Mouse (Mus musculus): ENCODE measurements around the gene Tmprss11b. TPM values are rescaled to one million over a fixed set of nuclear protein-coding genes. Genes with fewer than 3 reads are reported as not detected.

Tmprss11b gene
- polyA plus RNA-seq, 1 experiment from 2014 or later, result 0.59 TPM

DNA sequence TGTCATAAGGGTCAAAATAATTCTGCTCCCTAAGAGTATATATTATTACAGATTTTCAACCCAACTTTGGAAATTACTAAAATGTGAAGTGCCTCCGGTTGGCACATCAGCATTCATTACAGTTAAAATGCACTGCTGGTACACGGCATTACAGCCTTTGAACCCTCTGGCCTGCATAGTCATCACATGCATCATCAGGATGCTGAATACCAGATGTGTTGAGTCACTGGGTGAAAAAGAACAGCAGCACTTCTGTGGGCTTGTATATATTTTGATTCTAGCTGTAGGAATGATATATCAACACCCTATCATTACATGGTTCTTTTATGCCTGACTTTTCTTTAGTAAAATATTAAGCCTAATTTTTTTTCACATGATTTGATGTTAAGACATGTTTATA lies 45.5 kb downstream of the Tmprss11b start:
- no peaks in the 10 kb centered on the region for H3K36me3 ChIP-seq (ENCODE audit: control insufficient read depth, insufficient read depth, low read length)
- 61% methylated on average over 2 of the region's 2 CpGs for WGBS
- no peaks in the 10 kb centered on the region for H3K9me3 ChIP-seq (ENCODE audit: control insufficient read depth, low read depth, low read length)
- H3K4me3 ChIP-seq (ENCODE audit: low read depth, low read length), result no peak overlapping the region
- ATAC-seq (ENCODE audit: insufficient number of reproducible peaks, insufficient read depth, low FRiP score, low read depth), result no peak
- no peak overlapping the region for H3K4me2 ChIP-seq (replicated peaks; ENCODE audit: low read depth, low read length)
- H3K4me1 ChIP-seq (ENCODE audit: control insufficient read depth, insufficient read depth, low read length), result no peaks in the 10 kb centered on the region
- H3K27ac ChIP-seq (ENCODE audit: low read length), result no peak overlapping the region
- H3K27me3 ChIP-seq (ENCODE audit: control insufficient read depth, insufficient read depth, low read length), result no peaks in the 10 kb centered on the region
- no peak overlapping the region for H3K9ac ChIP-seq (replicated peaks; ENCODE audit: low read depth, low read length)

DNA sequence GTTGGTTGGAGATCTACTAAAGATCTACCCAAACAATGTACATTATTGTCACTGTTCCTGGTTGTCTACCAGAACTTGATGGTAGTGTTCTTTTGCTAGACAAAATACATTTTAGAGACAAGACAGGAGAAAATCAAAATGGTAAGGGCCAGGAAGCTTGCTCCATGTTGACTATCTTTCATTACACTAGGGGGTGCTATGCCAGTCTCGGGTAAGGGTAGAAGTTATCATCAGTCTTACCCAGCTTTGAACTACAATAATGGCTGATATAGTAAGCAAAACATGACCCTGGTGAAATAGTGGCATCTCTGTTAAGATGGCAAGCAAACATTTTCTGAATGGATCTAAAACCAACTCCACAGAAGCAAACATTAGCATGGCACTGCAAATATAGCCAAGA lies 54.4 kb downstream of the Tmprss11b start:
- Histone ChIP-seq H3K9me3 (ENCODE audit: control insufficient read depth, low read depth, low read length) (no peaks in the 10 kb centered on the region), H3K9ac (replicated peaks; ENCODE audit: low read depth, low read length) (no peak overlapping the region), H3K36me3 (ENCODE audit: control insufficient read depth, insufficient read depth, low read length) (no peaks in the 10 kb centered on the region), H3K4me1 (ENCODE audit: control insufficient read depth, insufficient read depth, low read length) (no peaks in the 10 kb centered on the region), H3K27me3 (ENCODE audit: control insufficient read depth, insufficient read depth, low read length) (no peaks in the 10 kb centered on the region), H3K27ac (ENCODE audit: low read length) (no peak overlapping the region), H3K4me2 (replicated peaks; ENCODE audit: low read depth, low read length) (no peak overlapping the region), H3K4me3 (ENCODE audit: low read depth, low read length) (no peak overlapping the region)
- no peak for ATAC-seq (ENCODE audit: insufficient number of reproducible peaks, insufficient read depth, low FRiP score, low read depth)
- WGBS, result 73% methylated on average over 1 of the region's 1 CpGs

Other genes with a start within 250 kb of the Tmprss11b start
- gene Tmprss11a, start 207.4 kb downstream of the Tmprss11b start, polyA plus RNA-seq (2014; fragmentation: Nextera tagmentation; extraction: Ambion mirVana), result 0.73 and 1.1 TPM in 2 replicates
- 0.26 and 0.64 TPM in 2 replicates for gene Tmprss11g, start 157.8 kb downstream of the Tmprss11b start, polyA plus RNA-seq (2014; fragmentation: Nextera tagmentation; extraction: Ambion mirVana)
- 0.06 TPM in 1 of 2 replicates, not detected in the other for gene Tmprss11f, start 43.9 kb downstream of the Tmprss11b start, polyA plus RNA-seq (2014; fragmentation: Nextera tagmentation; extraction: Ambion mirVana)
- gene Tmprss11e, start 69.5 kb upstream of the Tmprss11b start, polyA plus RNA-seq (2014; fragmentation: Nextera tagmentation; extraction: Ambion mirVana), result not detected in 2 replicates
- gene Ythdc1, start 127.9 kb upstream of the Tmprss11b start, polyA plus RNA-seq (2014; fragmentation: Nextera tagmentation; extraction: Ambion mirVana), result 50.6 and 53.4 TPM in 2 replicates
- 69.1 and 76.8 TPM in 2 replicates for gene Ugt2b34, start 230.6 kb upstream of the Tmprss11b start, polyA plus RNA-seq (2014; fragmentation: Nextera tagmentation; extraction: Ambion mirVana)